Mouse (Mus musculus) hindbrain, embryonic 13.5 days (tissue): ENCODE results near the gene Ctnnd2. TPM values are rescaled to one million over a fixed set of nuclear protein-coding genes. Genes with fewer than 3 reads are reported as not detected.

Source experiments
- ATAC-seq: fragments of 200-750 bp; cut with Nextera tagmentation; 2 replicates; pipeline ENCODE4 v1.8.0; 2017; ENCODE audit warnings: moderate TSS enrichment; ENCODE audit not compliant: low FRiP score
- H3K27ac ChIP-seq: fragments of 300-500 bp; sonication (generic); 2 replicates; pipeline ENCODE4 v1.5.1; 2015; ENCODE audit warnings: inconsistent platforms, mild to moderate bottlenecking, moderate library complexity
- H3K27me3 ChIP-seq: fragments of 300-500 bp; sonication (generic); 2 replicates; pipeline ENCODE4 v1.6.1; 2015; ENCODE audit warnings: mild to moderate bottlenecking, inconsistent platforms
- H3K36me3 ChIP-seq: fragments of 300-500 bp; sonication (generic); 2 replicates; pipeline ENCODE4 v1.6.1; 2015; ENCODE audit warnings: mild to moderate bottlenecking, inconsistent platforms
- H3K4me1 ChIP-seq: fragments of 300-500 bp; sonication (generic); replicated peaks from 2 replicates; pipeline ENCODE4 v1.6.1; 2015; ENCODE audit warnings: inconsistent platforms
- H3K4me2 ChIP-seq: fragments of 300-500 bp; sonication (generic); 2 replicates; pipeline ENCODE4 v1.6.1; 2015; ENCODE audit warnings: inconsistent platforms, mild to moderate bottlenecking, moderate library complexity
- H3K4me3 ChIP-seq: fragments of 300-500 bp; sonication (generic); 2 replicates; pipeline ENCODE4 v1.5.1; 2015; ENCODE audit warnings: mild to moderate bottlenecking, inconsistent platforms
- H3K9ac ChIP-seq: fragments of 300-500 bp; sonication (generic); 2 replicates; pipeline ENCODE4 v1.6.1; 2015; ENCODE audit warnings: mild to moderate bottlenecking, inconsistent platforms
- H3K9me3 ChIP-seq: fragments of 300-500 bp; sonication (generic); 2 replicates; pipeline ENCODE4 v1.6.1; 2016; ENCODE audit warnings: inconsistent platforms
- WGBS: fragments of 180-500 bp; shearing (Covaris S2); methylation state at CpG from one replicate; pipeline ENCODE4 v1.1.7; 2015; 5-methylcytosine and 5-hydroxymethylcytosine counted together
- polyA plus RNA-seq: library from polyadenylated mRNA; unstranded; fragments of >200 nt; fragmentation: Nextera tagmentation; extraction: Ambion mirVana; gene quantifications from 2 replicates; pipeline ENCODE4 v1.2.1, GENCODE M21; 2015

Gene Ctnnd2
- polyA plus RNA-seq, 1 experiment from 2014 or later: 59.6 TPM

DNA sequence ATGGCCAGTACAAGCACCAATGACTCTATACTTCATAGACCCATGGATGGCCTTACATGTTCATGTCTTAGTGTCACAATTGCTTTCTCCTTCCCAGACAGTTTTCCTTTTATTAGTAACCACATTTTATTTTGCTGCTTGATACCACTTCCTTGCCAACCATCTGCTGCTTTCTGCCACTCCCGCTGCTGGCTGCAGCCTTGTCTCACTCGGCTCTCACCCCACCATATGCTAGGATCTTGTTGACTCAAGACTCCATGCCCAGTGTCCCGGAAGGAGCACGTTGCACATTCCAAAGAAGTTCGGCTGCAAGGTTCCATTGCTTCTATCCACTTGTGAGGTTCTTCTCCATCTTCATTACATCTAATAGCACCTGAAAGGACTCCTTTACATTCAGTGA, 722.7 kb downstream of the Ctnnd2 start:
- no peaks in the 10 kb centered on the region for H3K27me3 ChIP-seq
- 87% methylated on average over 5 of the region's 5 CpGs for WGBS
- ATAC-seq: no peak
- no peaks in the 10 kb centered on the region for H3K9me3 ChIP-seq
- H3K36me3 ChIP-seq: peaks cover 17% of the 10 kb centered on the region
- H3K27ac ChIP-seq: no peak overlapping the region
- H3K9ac ChIP-seq: no peak overlapping the region
- no peak overlapping the region for H3K4me2 ChIP-seq
- no peaks in the 10 kb centered on the region for H3K4me1 ChIP-seq
- H3K4me3 ChIP-seq: no peak overlapping the region

DNA sequence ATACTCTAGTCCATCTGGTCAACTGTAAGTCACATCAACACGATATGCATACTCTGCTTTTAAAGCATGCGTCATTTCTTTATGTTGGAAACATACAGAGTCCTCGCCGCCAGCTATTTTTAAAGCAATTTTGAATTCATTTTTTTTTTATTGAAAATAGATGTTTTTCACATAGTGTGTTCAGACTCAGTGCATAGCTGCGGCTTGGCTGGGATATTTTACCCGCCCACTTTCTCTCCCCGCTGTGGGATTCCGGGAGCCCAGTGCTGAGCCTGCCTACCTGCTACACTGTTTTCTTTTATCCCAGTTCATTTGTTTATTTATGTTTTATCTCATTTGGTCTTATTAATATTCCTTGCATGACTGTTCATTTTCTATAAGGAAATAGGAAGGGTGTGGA, 724.9 kb downstream of the Ctnnd2 start:
- H3K4me1 ChIP-seq: no peaks in the 10 kb centered on the region
- H3K36me3 ChIP-seq: peaks cover 17% of the 10 kb centered on the region
- H3K4me2 ChIP-seq: no peak overlapping the region
- no peak overlapping the region for H3K9ac ChIP-seq
- WGBS: 93% methylated on average over 8 of the region's 8 CpGs
- H3K9me3 ChIP-seq: no peaks in the 10 kb centered on the region
- no peak overlapping the region for H3K27ac ChIP-seq
- no peaks in the 10 kb centered on the region for H3K27me3 ChIP-seq
- ATAC-seq: no peak
- no peak overlapping the region for H3K4me3 ChIP-seq

DNA sequence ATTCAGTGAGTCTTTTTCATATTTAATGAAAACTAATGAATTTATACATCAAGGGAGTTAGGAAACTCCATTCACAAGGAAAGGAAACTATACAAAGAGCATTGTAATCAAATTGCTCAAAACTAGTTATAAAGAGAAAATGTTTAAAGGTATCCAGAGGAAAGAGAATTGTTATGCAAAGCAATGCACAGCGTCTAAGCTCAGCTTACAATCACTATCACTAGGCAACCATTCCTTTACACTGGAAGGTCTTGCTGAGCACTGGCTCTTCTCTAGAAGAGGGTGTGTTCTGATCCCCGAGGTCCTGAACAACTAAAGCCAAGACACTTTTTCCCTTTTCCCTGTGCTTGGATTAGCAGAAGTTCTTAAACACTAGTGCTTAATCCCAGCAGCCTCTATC, 735.6 kb downstream of the Ctnnd2 start:
- WGBS: 9% methylated on average over 2 of the region's 2 CpGs
- Histone ChIP-seq H3K27ac (no peak overlapping the region), H3K36me3 (peaks cover 5% of the 10 kb centered on the region; the same call in 1 of the 2 replicates), H3K4me1 (no peaks in the 10 kb centered on the region), H3K4me2 (no peak overlapping the region), H3K9me3 (no peaks in the 10 kb centered on the region), H3K4me3 (no peak overlapping the region), H3K27me3 (no peaks in the 10 kb centered on the region), H3K9ac (no peak overlapping the region)
- ATAC-seq: no peak

DNA sequence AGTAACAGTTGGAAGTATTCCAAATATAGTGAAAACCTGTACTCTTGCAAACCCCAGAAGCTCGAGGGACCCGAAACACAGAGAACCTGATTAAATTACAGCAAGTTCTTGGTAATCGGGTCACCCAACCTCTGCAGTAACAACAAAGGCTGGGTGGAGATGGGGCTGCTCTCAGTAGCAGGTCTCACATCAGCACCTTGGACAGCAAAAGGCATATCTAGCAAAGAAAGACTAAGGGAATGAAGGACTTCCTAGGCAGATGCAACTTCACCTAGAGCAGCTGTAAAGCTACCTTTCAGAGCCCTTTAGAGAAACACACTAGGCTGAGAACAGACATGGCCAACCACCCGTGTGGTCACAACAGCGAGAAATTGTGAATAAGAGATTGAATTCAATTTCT, 741.0 kb downstream of the Ctnnd2 start:
- no peak overlapping the region for H3K4me2 ChIP-seq
- no peak overlapping the region for H3K27ac ChIP-seq
- H3K4me3 ChIP-seq: no peak overlapping the region
- no peaks in the 10 kb centered on the region for H3K9me3 ChIP-seq
- H3K36me3 ChIP-seq: no peaks in the 10 kb centered on the region
- no peak overlapping the region for H3K9ac ChIP-seq
- H3K27me3 ChIP-seq: no peaks in the 10 kb centered on the region
- ATAC-seq: no peak
- WGBS: 79% methylated on average over 5 of the region's 5 CpGs
- no peaks in the 10 kb centered on the region for H3K4me1 ChIP-seq

DNA sequence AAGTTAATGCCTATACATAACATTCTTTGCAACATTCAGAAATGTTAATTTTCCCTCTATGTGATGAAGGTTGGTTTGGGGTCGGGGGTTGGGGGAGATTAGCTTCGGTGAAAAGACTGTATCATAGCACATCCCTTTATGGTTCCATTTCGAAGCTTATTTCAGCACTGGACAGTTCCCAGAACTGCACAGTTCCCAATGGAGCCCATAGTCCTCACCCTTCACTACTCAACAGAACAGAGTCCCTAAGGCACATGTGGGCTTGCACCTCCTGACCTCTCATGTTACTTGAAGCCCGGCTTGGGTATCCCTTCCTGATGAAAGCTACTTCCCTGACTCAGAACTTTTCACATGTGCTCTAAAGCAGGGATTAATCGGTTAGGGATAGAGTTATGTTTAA, 753.4 kb downstream of the Ctnnd2 start:
- Histone ChIP-seq H3K27me3 (no peaks in the 10 kb centered on the region), H3K9me3 (no peaks in the 10 kb centered on the region), H3K4me2 (no peak overlapping the region), H3K27ac (no peak overlapping the region), H3K36me3 (peaks cover 17% of the 10 kb centered on the region), H3K4me1 (no peaks in the 10 kb centered on the region), H3K4me3 (no peak overlapping the region), H3K9ac (no peak overlapping the region)
- no peak for ATAC-seq
- 85% methylated on average over 5 of the region's 5 CpGs for WGBS

DNA sequence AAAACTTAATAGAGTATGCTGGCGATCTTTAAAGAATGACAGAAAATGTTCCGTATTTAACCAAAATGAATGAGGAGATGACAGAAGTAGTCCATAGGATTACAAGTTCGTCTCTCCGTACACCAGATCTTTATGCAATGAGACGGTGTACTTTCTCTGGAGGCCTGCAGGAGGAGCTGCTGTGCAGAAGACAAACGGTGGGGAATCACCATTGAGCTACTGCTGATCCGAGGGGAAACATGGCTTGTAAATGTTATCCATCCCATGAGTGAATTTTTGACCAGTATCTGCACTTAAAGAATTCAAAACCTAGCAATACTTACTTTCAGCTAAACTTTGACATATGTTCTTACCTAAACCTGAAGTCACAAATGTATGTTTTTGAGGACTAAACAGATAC, 755.2 kb downstream of the Ctnnd2 start:
- Histone ChIP-seq H3K27me3 (no peaks in the 10 kb centered on the region), H3K4me1 (no peaks in the 10 kb centered on the region), H3K9me3 (no peaks in the 10 kb centered on the region), H3K4me3 (no peak overlapping the region), H3K9ac (no peak overlapping the region), H3K27ac (no peak overlapping the region), H3K36me3 (peaks cover 8% of the 10 kb centered on the region), H3K4me2 (no peak overlapping the region)
- no peak for ATAC-seq
- WGBS: 56% methylated on average over 7 of the region's 7 CpGs

DNA sequence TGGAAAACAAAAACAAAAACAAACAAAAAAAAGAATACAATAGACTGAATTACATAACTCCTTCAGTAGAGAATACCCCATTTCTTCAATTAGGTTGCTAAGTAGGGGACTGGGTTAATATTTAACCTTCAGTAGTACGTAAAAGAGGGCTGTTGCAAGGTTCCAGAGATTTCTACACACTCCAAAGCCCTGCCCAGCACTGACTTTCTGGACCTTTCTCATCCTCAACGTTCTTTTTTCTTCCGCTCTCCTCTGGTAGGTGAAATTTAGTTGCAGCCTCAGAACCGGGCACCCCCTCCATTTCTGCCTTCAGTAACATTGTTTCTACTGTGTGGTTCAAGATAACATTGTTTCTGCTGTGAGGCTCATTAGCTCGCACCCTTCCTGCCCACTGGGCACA, 759.5 kb downstream of the Ctnnd2 start:
- H3K9ac ChIP-seq: no peak overlapping the region
- WGBS: 87% methylated on average over 5 of the region's 5 CpGs
- H3K4me3 ChIP-seq: no peak overlapping the region
- H3K9me3 ChIP-seq: peaks cover 4% of the 10 kb centered on the region; the same call in 1 of the 2 replicates
- no peak overlapping the region for H3K4me2 ChIP-seq
- H3K27me3 ChIP-seq: no peaks in the 10 kb centered on the region
- peaks cover 8% of the 10 kb centered on the region for H3K36me3 ChIP-seq
- H3K4me1 ChIP-seq: no peaks in the 10 kb centered on the region
- no peak for ATAC-seq
- no peak overlapping the region for H3K27ac ChIP-seq

DNA sequence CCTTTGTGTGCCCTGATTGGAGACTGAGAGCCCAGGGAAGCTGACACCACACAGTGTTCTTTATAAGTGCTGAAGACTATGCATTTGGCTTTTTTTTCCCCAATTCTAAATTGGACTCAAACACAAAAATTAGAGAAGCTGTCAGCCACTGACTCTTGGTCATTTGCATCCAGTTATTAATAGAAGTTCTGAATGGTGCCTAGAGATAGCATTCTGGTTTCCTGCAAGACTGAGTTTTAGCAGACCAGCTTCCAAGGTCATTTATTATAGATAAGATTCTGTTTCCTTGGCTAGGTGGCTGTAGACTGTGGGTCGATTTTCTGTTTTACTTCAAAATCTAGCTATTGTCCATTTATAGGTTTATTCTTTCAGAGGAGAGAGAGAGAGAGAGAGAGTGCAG, 773.5 kb downstream of the Ctnnd2 start:
- H3K4me1 ChIP-seq: no peaks in the 10 kb centered on the region
- no peaks in the 10 kb centered on the region for H3K27me3 ChIP-seq
- WGBS: 89% methylated on average over 1 of the region's 1 CpGs

DNA sequence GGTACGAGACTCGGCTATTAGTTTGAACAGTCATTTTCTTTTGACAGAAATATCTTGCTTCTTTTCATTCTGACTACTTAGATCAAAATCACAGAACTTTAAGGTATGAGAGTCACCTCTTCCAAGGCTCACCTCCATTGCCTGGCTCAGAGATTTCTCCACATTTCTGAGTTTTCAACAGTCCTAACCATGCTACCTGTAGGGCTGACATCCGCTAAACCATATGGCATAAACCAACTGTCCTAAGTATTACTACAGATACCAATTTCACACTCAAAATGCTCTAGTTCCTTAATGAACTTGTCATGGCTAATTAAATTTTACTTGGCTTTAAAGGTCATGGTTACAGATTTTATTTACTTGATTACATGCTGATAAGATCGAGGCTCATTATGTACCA, 786.1 kb downstream of the Ctnnd2 start:
- Histone ChIP-seq H3K4me2 (no peak overlapping the region), H3K9me3 (no peaks in the 10 kb centered on the region), H3K4me3 (no peak overlapping the region), H3K4me1 (no peaks in the 10 kb centered on the region), H3K27me3 (no peaks in the 10 kb centered on the region), H3K36me3 (no peaks in the 10 kb centered on the region), H3K27ac (no peak overlapping the region), H3K9ac (no peak overlapping the region)
- 84% methylated on average over 4 of the region's 4 CpGs for WGBS
- ATAC-seq: no peak

More for the DNA sequence above, 773.5 kb downstream of the Ctnnd2 start:
- no peak overlapping the region for H3K4me2 ChIP-seq
- no peak overlapping the region for H3K27ac ChIP-seq
- no peak for ATAC-seq
- H3K4me3 ChIP-seq: no peak overlapping the region
- no peaks in the 10 kb centered on the region for H3K36me3 ChIP-seq
- H3K9ac ChIP-seq: no peak overlapping the region
- no peaks in the 10 kb centered on the region for H3K9me3 ChIP-seq

DNA sequence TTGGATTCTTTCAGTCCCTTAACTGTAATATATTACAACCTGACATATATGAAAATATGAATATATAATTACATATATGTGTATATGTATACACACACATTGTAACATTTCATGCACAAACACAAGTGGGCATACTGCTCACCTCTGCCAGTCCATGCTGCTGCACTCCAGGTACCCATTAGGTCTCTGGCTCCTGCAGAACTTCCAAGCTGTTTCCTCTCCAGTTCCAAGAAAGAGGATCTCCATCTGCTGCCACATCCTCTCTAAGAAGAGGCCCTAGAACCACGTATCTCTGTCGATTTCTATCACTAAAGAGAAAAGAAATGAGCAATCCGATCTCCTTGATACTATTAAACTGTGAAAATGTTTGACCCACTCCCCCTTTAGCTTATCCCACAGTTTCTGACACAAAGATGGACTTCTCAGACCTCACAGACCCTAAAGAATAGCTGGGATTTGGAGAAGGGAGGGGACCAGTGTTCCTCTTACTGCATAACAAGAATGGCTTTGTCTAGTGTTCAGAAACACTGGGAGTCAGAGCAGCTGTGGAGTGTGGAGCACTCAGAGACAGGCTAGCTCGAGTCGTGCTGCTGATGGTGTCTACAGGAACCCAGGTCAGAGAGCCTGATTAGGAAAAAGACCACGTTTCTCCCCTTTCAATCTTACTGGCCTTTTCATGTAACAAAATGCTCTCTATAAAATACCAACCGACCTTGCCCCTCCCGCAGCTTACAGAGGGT, 790.2 kb downstream of the Ctnnd2 start:
- H3K4me3 ChIP-seq: no peak overlapping the region
- H3K9ac ChIP-seq: no peak overlapping the region
- no peak overlapping the region for H3K27ac ChIP-seq
- WGBS: 71% methylated on average over 8 of the region's 8 CpGs
- H3K4me1 ChIP-seq: no peaks in the 10 kb centered on the region
- ATAC-seq: no peak
- H3K27me3 ChIP-seq: no peaks in the 10 kb centered on the region
- peaks cover 9% of the 10 kb centered on the region; the same call in 1 of the 2 replicates for H3K36me3 ChIP-seq
- H3K4me2 ChIP-seq: no peak overlapping the region
- no peaks in the 10 kb centered on the region for H3K9me3 ChIP-seq

DNA sequence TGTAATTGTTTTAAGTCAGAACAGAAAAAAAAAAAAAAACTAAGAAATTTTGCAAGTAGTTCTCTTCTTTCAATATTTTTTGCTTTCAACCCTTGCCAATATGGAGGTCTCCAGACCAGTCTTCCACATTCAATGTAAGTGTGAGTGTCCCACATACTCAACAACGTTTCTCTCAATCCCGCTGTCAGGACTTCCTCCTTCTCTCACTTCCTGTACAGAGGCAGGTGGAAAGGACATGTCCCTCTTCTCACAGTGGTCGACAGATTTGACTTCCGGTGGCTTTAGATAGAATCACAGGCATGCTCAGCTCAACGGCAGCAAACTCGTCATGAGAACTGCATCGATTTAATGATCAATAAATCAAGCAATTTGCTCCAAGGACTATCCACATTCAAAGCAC, 791.7 kb downstream of the Ctnnd2 start:
- H3K4me3 ChIP-seq: no peak overlapping the region
- no peak overlapping the region for H3K27ac ChIP-seq
- ATAC-seq: no peak
- H3K4me2 ChIP-seq: no peak overlapping the region
- no peaks in the 10 kb centered on the region for H3K9me3 ChIP-seq
- 91% methylated on average over 7 of the region's 7 CpGs for WGBS
- H3K9ac ChIP-seq: no peak overlapping the region
- H3K27me3 ChIP-seq: no peaks in the 10 kb centered on the region
- no peaks in the 10 kb centered on the region for H3K4me1 ChIP-seq
- H3K36me3 ChIP-seq: peaks cover 9% of the 10 kb centered on the region; the same call in 1 of the 2 replicates

DNA sequence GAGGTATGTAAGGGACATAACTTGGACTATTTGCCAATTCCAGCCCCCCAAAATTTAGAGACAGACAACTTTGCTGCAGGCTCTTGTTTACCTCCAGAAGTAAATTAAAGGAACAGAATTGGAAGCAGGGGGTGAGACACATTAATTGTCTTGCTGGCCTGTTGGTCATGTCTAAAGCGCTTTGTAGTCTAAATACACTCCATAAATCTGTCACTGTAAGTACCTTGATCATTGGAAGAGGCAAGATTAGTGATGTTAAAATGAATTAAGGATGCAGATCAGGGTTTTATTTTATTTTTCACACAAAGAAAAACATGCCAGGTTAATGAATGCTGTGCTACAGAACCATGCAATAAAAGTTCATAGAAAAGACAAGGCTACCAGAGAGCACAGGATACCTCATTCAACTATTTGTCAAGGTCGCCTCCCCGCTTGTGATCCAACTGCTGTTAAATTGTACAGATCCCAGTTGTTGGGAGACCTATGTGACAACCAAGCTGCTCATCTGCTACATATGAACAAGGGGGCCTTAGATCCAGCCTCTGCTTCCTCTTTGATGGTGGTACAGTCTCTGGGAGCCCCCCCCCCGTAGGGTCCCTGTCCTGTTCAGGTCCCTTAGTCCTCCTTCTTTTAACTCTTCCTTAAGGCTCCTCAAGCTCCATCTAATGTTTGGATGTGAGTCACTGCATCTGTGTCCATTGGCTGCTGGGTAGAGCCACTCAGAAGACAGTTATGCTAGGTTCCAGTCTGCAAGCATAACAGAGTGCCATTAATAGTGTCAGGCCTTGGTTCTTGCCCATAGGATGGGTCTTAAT, 792.7 kb downstream of the Ctnnd2 start:
- Histone ChIP-seq H3K27me3 (no peaks in the 10 kb centered on the region), H3K9me3 (no peaks in the 10 kb centered on the region), H3K4me1 (no peaks in the 10 kb centered on the region), H3K4me3 (no peak overlapping the region), H3K9ac (no peak overlapping the region), H3K4me2 (no peak overlapping the region), H3K27ac (no peak overlapping the region), H3K36me3 (peaks cover 9% of the 10 kb centered on the region; the same call in 1 of the 2 replicates)
- no peak for ATAC-seq
- WGBS: 92% methylated on average over 4 of the region's 4 CpGs

DNA sequence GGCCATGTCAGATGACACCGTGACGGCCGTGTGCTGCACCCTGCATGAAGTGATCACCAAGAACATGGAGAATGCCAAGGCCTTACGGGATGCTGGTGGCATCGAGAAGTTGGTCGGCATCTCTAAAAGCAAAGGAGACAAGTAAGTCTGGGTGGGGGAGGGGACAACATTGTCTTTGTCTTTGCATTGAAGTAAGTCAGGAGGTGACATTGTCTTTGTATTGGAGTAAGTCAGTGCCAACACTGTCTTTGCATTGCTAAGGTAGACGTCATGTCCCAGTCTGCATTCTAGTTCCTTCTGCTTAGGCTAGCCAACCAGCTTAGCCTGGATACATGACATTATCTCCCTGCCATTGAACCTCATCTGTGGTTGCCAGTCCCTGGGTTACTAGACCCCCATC, 794.4 kb downstream of the Ctnnd2 start:
- no peaks in the 10 kb centered on the region for H3K4me1 ChIP-seq
- peaks cover 9% of the 10 kb centered on the region; the same call in 1 of the 2 replicates for H3K36me3 ChIP-seq
- H3K9me3 ChIP-seq: no peaks in the 10 kb centered on the region
- WGBS: 94% methylated on average over 7 of the region's 7 CpGs
- H3K27ac ChIP-seq: no peak overlapping the region
- no peaks in the 10 kb centered on the region for H3K27me3 ChIP-seq
- no peak overlapping the region for H3K4me2 ChIP-seq
- no peak for ATAC-seq
- no peak overlapping the region for H3K9ac ChIP-seq
- H3K4me3 ChIP-seq: no peak overlapping the region
